Mouse (Mus musculus) stomach, embryonic 14.5 days (tissue): ENCODE measurements around the gene Nrd1. TPM values are rescaled to one million over a fixed set of nuclear protein-coding genes. Genes with fewer than 3 reads are reported as not detected.

ENCODE experiments used
- ATAC-seq: fragments of 200-750 bp; cut with Nextera tagmentation; 2 replicates; pipeline ENCODE4 v1.8.0; 2017; ENCODE audit warnings: low read depth, moderate TSS enrichment; ENCODE audit not compliant: insufficient number of reproducible peaks, insufficient read depth, low FRiP score
- H3K27ac ChIP-seq: fragments of 300-500 bp; sonication (generic); 2 replicates; pipeline ENCODE4 v1.5.1; 2014; ENCODE audit warnings: mild to moderate bottlenecking, low read length, moderate library complexity, mixed read lengths
- H3K27me3 ChIP-seq: fragments of 300-500 bp; sonication (generic); 2 replicates; pipeline ENCODE4 v1.6.1; 2014; ENCODE audit warnings: low read length, control low read depth, mixed read lengths; ENCODE audit not compliant: control insufficient read depth, insufficient read depth
- H3K36me3 ChIP-seq: fragments of 300-500 bp; sonication (generic); 2 replicates; pipeline ENCODE4 v1.6.1; 2014; ENCODE audit warnings: mild to moderate bottlenecking, control low read depth, low read length, moderate library complexity, mixed read lengths; ENCODE audit not compliant: control insufficient read depth, insufficient read depth
- H3K4me1 ChIP-seq: fragments of 300-500 bp; sonication (generic); 2 replicates; pipeline ENCODE4 v1.6.1; 2014; ENCODE audit warnings: low read length, control low read depth, mixed read lengths; ENCODE audit not compliant: control insufficient read depth, insufficient read depth
- H3K4me2 ChIP-seq: fragments of 300-500 bp; sonication (generic); replicated peaks from 2 replicates; pipeline ENCODE4 v1.6.1; 2014; ENCODE audit warnings: low read depth, low read length, control low read depth
- H3K4me3 ChIP-seq: fragments of 300-500 bp; sonication (generic); 2 replicates; pipeline ENCODE4 v1.5.1; 2014; ENCODE audit warnings: low read depth, low read length, control low read depth
- H3K9ac ChIP-seq: fragments of 300-500 bp; sonication (generic); replicated peaks from 2 replicates; pipeline ENCODE4 v1.6.1; 2014; ENCODE audit warnings: low read depth, mild to moderate bottlenecking, control low read depth, low read length, moderate library complexity, mixed read lengths
- H3K9me3 ChIP-seq: fragments of 300-500 bp; sonication (generic); 2 replicates; pipeline ENCODE4 v1.6.1; 2016; ENCODE audit warnings: low read depth, low read length, control low read depth; ENCODE audit not compliant: control insufficient read depth
- WGBS: fragments of 180-500 bp; shearing (Covaris S2); extraction: QIAGEN DNeasy Blood & Tissue Kit; methylation state at CpG from one replicate; pipeline ENCODE4 v1.1.7; 2014; 5-methylcytosine and 5-hydroxymethylcytosine counted together
- polyA plus RNA-seq: library from polyadenylated mRNA; unstranded; fragments of >200 nt; fragmentation: Nextera tagmentation; extraction: Ambion mirVana; gene quantifications from 2 replicates; pipeline ENCODE4 v1.2.1, GENCODE M21; 2014

Nrd1 gene
- polyA plus RNA-seq, 1 experiment from 2014 or later: 60.1 TPM

DNA sequence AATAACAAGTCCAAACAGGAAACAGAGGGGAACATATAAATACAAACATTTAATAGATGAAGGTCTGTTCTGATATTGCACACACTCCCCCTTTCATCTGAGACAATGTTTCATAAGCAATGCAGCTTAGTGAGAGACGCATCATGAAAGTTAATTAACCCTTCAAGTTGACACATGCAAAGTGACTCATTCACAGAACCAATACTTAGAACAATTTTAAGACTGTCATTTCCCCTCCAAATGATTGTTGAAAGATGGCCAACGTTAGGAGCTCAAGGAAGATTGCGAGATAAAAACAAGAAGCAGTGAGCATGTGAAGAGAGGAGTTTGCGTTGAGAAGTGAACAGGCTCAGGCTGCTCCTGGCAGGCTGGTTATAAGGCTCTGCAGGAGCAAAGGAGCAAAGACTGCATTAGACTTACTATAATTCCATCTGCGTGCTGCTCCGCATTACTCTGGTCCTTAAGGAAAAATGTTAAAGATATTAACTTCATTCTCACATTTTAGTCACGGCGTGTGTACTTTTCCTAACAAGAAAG lies 90.9 kb downstream of the Nrd1 start:
- WGBS: 77% methylated on average over 8 of the region's 8 CpGs
- no peak overlapping the region for H3K27ac ChIP-seq
- H3K4me3 ChIP-seq: no peak overlapping the region
- H3K36me3 ChIP-seq: peaks cover 2% of the 10 kb centered on the region; the same call in 1 of the 2 replicates
- no peak for ATAC-seq
- H3K9me3 ChIP-seq: no peaks in the 10 kb centered on the region
- no peaks in the 10 kb centered on the region for H3K27me3 ChIP-seq
- no peak overlapping the region for H3K4me2 ChIP-seq
- H3K9ac ChIP-seq: no peak overlapping the region
- H3K4me1 ChIP-seq: 0 out of 2 replicates have a peak, but pooled peaks cover 4% of the 10 kb centered on the region

DNA sequence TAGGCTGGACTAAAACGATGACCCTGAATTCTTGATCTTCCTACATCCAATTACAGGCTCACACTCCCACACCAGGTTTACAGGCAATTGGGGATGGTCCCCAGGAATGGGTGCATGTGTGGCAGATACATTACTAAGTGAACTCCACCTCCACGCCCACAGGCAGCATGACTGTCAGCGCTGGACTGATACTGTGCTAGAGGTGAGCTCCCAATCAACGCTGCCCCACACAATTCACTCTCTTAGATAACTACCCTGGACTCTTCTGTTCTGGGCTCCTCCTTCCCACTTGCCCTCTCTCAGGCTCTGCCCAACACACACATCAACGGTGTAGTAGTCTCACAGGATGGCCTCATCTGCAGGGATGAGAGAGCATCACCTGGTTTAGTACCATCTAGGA lies 91.9 kb downstream of the Nrd1 start:
- no peak overlapping the region for H3K9ac ChIP-seq
- H3K27me3 ChIP-seq: no peaks in the 10 kb centered on the region
- no peak overlapping the region for H3K4me2 ChIP-seq
- no peak overlapping the region for H3K27ac ChIP-seq
- peaks cover 2% of the 10 kb centered on the region; the same call in 1 of the 2 replicates for H3K36me3 ChIP-seq
- no peak overlapping the region for H3K4me3 ChIP-seq
- H3K4me1 ChIP-seq: 0 out of 2 replicates have a peak, but pooled peaks cover 4% of the 10 kb centered on the region
- no peak for ATAC-seq
- 82% methylated on average over 5 of the region's 5 CpGs for WGBS
- H3K9me3 ChIP-seq: no peaks in the 10 kb centered on the region

DNA sequence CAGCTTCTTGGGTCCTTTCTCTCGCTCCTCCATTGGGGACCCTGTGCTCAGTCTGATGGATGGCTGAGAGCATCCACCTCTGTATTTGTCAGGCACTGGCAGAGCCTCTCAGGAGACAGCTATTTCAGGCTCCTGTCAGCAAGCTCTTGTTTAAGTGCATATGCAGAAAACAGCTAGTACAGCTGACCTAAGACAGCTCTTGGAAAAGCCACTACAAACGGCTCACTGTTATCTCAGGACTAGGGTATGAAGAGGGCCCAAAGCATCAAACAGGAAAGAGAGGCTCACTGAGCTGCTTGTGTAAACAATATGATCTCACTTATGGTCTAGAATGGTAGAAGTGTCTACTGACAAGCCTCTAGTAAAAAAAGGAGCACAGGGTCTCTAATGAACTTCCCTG lies 93.8 kb downstream of the Nrd1 start:
- 29% methylated on average over 2 of the region's 2 CpGs for WGBS
- Histone ChIP-seq H3K27ac (no peak overlapping the region), H3K4me3 (no peak overlapping the region), H3K36me3 (peaks cover 2% of the 10 kb centered on the region; the same call in 1 of the 2 replicates), H3K4me1 (0 out of 2 replicates have a peak, but pooled peaks cover 4% of the 10 kb centered on the region), H3K9ac (no peak overlapping the region), H3K9me3 (no peaks in the 10 kb centered on the region), H3K27me3 (no peaks in the 10 kb centered on the region), H3K4me2 (no peak overlapping the region)
- no peak for ATAC-seq

- Histone ChIP-seq H3K9ac (no peak overlapping the region), H3K36me3 (no peaks in the 10 kb centered on the region; the same call in 1 of the 2 replicates), H3K27me3 (no peaks in the 10 kb centered on the region), H3K9me3 (no peaks in the 10 kb centered on the region), H3K4me2 (no peak overlapping the region), H3K4me3 (no peak overlapping the region), H3K27ac (no peak overlapping the region), H3K4me1 (no peaks in the 10 kb centered on the region)
- WGBS: 94% methylated on average over 3 of the region's 3 CpGs
- ATAC-seq: no peak
Observed at GRCm38 (mm10) chr4:109098861-109099260, 98.4 kb downstream of the Nrd1 start.

- Histone ChIP-seq H3K9ac (no peak overlapping the region), H3K4me2 (no peak overlapping the region), H3K9me3 (no peaks in the 10 kb centered on the region), H3K27ac (no peak overlapping the region), H3K4me1 (no peaks in the 10 kb centered on the region), H3K4me3 (no peak overlapping the region), H3K27me3 (no peaks in the 10 kb centered on the region), H3K36me3 (no peaks in the 10 kb centered on the region; the same call in 1 of the 2 replicates)
- 91% methylated on average over 5 of the region's 5 CpGs for WGBS
- no peak for ATAC-seq
Observed at GRCm38 (mm10) chr4:109102574-109102973, 102.1 kb downstream of the Nrd1 start.

DNA sequence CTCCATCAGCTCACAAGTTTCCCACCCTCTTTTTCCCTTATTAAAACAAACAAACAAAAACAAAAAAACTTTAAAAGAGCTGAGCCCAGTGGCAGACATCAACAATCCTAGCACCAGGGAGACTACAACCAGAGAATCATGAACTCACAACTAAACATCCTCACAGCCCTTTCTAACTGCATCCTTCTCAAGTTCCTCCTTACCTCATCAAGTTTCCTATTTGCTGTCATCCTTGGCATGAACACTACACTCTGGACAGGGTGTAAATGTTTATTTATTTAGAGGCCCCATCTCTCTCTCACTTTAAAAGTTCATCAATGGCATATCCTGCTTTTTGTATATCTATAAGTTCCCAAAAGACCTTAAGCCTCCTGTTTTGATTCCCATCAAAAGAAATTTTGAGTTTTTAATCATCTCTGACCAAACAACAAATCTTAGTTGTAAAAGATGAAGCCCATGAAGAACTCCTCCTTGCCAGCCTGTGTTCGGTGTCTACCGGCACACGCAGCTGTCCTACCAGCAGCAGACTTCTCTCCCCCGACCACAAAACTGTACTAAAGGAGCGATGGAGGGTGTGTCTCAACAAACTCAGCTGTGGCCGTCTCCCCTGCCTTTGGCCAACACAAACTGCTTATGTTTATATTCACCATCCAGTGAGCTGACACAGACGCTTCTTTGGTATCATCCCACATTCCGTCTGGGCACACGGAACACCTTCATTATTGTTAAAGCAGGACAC lies 102.9 kb downstream of the Nrd1 start:
- 54% methylated on average over 9 of the region's 9 CpGs for WGBS
- H3K27me3 ChIP-seq: no peaks in the 10 kb centered on the region
- no peaks in the 10 kb centered on the region; the same call in 1 of the 2 replicates for H3K36me3 ChIP-seq
- H3K9me3 ChIP-seq: no peaks in the 10 kb centered on the region
- no peak overlapping the region for H3K27ac ChIP-seq
- H3K4me2 ChIP-seq: no peak overlapping the region
- H3K4me3 ChIP-seq: no peak overlapping the region
- H3K4me1 ChIP-seq: no peaks in the 10 kb centered on the region
- H3K9ac ChIP-seq: no peak overlapping the region
- ATAC-seq: no peak

DNA sequence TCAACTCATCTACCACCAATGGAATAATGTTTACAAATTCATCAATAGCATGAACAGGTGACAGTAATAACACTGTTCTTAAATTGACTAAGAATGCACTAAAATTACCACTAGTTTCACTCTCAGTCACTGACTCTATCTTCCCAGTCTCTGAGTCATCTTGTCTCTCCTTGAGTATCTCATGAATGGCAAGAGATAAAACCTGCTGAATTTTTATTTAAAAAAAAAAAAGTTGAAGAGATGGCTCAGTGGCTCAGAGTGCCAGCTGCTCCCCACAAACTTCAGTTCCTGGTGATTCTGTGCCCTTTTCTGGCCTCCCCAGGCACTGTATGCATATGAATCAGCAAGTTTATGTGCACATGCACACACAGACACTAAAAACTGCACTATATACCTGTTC lies 104.8 kb downstream of the Nrd1 start:
- no peak overlapping the region for H3K9ac ChIP-seq
- no peak for ATAC-seq
- no peak overlapping the region for H3K27ac ChIP-seq

DNA sequence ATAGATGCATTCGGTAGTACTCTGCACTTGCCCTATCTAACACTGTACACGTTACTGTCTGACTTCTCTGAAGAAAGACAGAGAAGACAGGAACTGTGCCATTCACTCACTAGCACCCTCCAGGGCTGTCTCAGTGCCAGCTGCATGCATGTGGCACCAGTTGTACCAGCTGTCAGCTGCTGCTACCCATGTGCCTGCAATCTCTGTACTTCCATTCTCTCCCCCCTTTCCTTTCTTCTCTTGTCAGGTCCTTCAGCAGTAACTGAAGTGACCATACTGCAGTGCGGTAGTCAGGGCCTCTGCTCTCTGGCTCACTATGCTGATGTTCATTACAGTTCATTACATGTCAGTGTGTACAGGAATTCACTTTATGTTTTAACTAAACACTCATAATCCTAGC lies 105.6 kb downstream of the Nrd1 start:
- H3K4me3 ChIP-seq: no peak overlapping the region
- H3K4me2 ChIP-seq: no peak overlapping the region
- ATAC-seq: no peak
- no peaks in the 10 kb centered on the region for H3K9me3 ChIP-seq
- H3K27me3 ChIP-seq: no peaks in the 10 kb centered on the region
- H3K9ac ChIP-seq: no peak overlapping the region
- H3K27ac ChIP-seq: no peak overlapping the region
- WGBS: 69% methylated on average over 3 of the region's 3 CpGs
- H3K4me1 ChIP-seq: no peaks in the 10 kb centered on the region
- H3K36me3 ChIP-seq: no peaks in the 10 kb centered on the region

More for the DNA sequence above, 104.8 kb downstream of the Nrd1 start:
- H3K4me1 ChIP-seq: no peaks in the 10 kb centered on the region
- H3K27me3 ChIP-seq: no peaks in the 10 kb centered on the region
- no peaks in the 10 kb centered on the region for H3K9me3 ChIP-seq
- no peak overlapping the region for H3K4me3 ChIP-seq
- no peaks in the 10 kb centered on the region; the same call in 1 of the 2 replicates for H3K36me3 ChIP-seq
- no peak overlapping the region for H3K4me2 ChIP-seq
